Mouse (Mus musculus) ovary, postnatal 36 days (tissue): Measurements from ENCODE around the gene Guk1.
"Not testable (repeated sequence)": the region's sequence is repeated elsewhere in the genome, so short reads cannot be mapped to it uniquely, and the experiment has no call there.

Experiments used
- DNase-seq: peaks from one replicate; pipeline ENCODE4 v3.0.0; 2022; ENCODE audit warnings: low spot score, mixed read lengths

Gene Guk1

GRCm38 (mm10) chr11:59192059-59192386 lies at the start of gene Guk1:
Guk1 (minus strand) TSS chr11:59192212.
- no peak for DNase-seq

DNA sequence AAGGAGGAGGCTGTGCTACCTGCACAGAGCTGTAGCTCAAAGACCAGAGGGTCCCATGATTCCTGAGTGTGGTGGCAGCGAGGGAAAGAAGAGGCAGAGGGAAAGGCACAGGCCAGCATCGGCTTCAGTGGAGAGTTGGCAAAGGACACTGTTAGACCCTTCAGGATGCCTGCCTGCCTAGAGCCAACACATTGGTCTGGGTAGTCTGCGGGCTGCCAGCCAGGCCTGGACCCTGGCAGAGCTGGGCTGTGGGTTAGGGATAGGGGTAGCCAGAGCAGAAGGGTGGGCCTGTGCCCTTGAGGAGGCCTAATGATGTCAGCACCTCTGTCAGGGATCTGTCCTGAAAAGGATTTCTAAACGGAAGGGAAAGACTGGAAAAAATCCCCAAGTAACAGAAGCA lies 47.8 kb upstream of the Guk1 start:
- no peak for DNase-seq

DNA sequence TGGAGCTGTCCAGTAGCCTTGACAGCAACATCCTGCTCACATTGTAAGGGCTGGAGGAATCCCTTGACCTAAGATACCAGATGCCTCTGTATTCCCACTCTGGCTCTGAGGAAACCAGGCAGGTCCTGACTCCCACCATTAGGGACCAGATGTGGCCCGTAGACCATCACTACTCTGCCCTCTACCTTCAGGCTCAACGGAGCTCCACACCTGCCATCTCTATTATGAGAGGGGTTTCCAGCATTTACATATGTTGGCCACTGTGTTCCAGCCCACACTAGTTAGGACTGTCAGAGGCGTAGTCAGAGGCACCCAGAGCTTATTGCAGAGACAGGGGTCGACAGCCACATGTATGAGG lies 47.4 kb upstream of the Guk1 start:
- no peak for DNase-seq

DNA sequence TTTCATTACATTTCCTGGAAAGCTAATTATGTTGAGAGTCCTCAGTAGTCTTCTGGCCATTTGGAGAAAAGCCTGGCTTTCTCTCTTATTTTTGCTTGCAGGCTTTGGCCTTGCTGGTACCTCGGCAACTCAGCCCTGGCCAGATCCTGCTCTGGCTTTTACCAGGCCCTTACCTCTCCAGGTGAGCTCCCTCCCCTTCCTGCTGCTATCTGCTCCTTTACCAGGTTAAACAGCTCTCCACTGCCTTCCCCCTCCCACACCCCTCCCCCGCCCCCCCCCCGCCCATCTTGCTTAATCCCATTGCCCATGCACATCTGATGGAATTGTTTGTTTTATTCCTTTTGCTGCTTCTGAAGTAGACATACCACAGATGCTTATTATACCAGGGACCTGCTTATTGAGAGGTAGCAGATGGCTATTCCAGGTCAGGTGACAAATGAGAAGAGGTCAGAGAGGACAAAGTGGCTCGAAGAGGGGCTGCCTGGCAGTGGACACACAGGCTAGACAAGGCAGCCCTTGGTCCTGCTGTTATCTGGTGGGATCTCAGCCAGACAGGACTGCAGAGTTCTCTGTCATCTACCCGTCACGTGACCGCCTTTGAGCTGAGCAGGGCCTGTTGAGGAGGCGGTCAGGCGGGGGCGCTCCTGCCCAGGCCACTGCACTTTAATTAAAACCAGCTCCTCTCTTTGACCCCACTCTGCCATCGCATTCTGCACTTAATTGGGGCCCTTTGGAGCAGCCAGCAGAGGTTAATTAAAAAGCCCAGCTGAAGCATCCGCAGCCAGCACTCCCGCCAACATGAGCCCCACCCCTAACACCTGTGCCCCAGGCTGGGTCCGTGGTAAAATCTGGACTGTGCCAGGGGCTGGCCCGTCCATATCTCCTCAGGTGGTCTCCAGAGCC lies 46.8 kb upstream of the Guk1 start:
- peak; percentile 79 for DNase-seq

DNA sequence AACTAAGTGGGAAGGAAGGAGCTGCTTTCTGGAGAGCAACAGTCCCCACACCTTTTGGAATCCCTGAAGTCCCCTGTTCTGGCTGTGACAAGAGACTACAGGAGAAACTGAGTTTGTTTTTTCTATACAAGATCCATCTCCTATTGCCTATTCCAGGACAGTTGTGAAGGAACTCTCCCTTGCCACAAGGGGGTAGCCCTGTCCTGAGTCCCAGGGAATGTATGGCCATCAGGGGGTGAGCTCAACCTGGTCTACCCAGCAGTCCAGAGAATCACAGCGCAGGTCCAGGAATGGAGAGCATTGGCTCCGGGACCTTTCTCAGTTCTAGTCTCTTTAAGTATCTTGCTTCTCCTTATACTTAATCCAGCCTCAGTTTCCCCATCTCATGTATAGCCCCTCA lies 40.8 kb upstream of the Guk1 start:
- no peak for DNase-seq

GRCm38 (mm10) chr11:59230144-59230760 lies 38.2 kb upstream of the Guk1 start:
- DNase-seq: peak; percentile 69

GRCm38 (mm10) chr11:59228122-59228953 lies 36.3 kb upstream of the Guk1 start, which contains the start of gene Arf1:
Arf1 (minus strand) TSS chr11:59228270.
- peak; percentile 98 for DNase-seq

DNA sequence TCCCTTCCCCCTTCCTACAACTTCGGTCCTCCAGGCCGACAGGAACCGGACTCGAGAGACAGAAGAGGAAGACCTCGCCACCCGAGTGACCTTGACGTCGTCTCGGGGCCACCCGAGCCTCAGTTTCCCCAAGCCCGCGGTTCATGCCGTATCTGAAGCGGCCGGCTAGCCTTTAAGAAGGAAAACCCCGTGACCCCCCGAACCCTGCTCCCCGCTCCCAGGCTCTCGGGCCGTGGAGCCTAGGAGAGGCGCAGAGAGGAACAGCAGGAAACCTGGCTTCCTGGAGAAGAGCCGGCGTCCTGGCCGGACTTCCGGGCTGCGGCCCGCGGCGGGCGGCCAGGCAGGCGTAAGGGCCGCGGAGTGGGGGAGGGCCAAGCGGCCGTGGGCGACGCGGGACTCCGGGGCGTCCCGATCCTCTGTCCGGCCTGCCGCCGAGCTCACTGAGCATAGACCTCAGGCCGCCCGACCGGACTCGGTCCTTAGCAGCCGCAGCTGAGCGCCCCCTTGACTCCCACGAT lies 35.7 kb upstream of the Guk1 start:
- DNase-seq: no peak

DNA sequence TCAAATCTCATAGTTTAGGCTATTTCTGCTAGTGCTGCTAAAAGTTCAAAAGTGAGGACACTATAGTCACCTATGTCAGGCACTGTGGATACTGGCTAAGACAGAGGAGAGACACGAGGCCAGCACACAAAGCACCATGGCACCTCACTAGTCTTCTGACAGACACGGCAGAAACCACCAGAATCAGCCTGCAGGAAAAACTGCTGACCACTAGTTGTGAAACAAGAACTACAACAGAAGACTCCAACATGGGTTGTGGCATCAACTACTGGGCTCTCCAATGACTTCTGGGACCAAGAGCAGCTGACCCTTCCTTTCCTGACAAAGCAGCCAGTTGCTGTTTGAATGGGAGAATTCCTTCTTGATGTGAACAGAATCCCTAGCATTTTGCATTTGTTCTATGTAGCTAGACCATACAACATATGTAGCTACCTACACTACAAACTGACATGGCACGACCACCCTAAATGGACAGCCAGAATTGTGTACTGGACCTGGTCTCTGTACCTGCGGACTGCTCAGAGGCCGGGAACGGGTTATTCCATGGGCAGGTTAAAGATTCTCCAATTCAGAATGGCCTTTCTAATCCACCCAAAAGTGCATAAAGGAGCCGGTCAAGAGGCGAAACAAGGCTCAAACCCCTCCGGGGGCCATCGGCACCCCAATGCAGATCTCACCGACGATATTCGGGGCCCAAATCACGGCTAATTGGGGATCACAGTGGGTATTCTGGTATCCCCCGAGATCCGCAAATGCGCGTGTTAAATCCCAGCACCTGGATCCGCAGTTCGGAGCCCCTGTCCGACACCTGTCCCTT lies 35.0 kb upstream of the Guk1 start:
- no peak for DNase-seq

DNA sequence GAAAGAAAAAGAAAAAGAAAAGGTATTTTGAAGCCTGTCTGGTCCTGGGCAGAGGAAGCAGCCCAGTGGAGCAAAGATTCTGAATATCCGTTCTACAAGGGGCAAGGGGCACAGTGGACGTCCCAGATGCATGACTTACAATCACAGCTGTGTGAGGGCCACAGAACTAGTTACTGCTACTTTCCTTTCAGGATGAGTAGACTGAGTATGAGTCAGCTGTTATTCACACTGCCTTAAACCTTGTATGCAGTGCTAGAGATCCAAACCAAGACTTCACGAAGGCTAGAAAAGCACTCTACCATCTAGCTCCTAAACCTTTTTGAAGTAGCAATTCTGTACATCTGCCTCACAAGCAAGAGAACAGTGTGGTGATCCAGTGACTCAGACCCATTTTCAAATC lies 34.2 kb upstream of the Guk1 start:
- no peak for DNase-seq

- no peak for DNase-seq
These were observed 33.2 kb upstream of the Guk1 start for GRCm38 (mm10) chr11:59225167-59225566.

GRCm38 (mm10) chr11:59224470-59224869 lies 32.5 kb upstream of the Guk1 start:
- DNase-seq: no peak

DNA sequence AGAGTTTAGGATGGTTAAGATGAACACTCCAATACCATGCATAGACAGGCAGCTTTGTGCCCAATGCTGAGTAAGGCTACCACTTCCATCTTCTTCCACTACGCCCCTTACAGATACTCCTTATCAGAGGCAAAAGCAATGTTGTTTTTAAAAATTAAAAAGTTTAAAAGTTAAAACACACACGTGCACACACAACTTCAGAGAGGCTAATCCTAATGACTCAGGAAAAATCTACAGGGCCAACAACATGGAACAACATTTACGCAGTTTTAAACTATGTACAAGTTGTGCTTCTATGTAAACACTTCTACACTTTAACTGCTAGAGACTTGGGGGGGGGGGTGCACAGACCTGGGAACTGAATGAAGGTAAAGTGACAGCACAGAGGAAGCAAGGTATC lies 32.0 kb upstream of the Guk1 start:
- DNase-seq: no peak

GRCm38 (mm10) chr11:59222306-59222705 lies 30.3 kb upstream of the Guk1 start:
- no peak for DNase-seq

DNA sequence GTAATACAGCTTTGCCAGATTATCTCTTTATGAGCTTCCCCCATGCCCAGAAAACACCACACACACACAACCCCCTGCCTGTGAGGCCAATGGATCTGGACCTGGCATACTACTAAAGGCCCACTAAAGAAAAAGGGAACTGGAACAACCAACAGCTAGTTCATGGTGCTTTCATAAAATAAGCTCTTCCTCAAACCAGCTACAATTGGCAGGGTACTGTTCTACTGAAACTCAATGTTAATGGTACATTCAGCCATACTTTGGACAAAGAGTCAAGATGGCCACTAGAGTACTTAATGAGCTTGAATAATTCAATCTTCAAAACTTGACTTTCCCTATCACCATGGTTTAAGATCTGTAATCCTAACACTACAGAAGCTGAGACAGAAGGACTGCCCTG lies 29.6 kb upstream of the Guk1 start:
- DNase-seq: no peak

DNA sequence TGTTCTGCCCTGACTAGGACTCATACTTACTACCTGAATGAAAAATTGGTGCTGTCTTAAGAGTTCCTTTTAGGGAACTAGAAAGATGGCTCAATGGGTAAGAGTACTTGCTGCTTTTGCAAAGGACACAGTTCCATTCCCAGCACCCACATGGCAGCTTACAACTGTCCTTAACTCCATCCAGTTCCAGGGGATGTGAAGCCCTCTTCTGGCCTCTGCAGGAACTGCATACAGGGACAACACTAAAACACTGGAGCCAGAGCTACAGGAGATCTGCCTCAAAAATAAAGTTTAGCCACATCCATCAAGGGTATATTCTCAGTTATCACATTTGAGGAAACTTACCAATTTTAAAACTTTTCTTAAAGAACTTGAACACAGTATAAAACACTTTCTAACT lies 27.1 kb upstream of the Guk1 start:
- DNase-seq: peak; percentile 14

- DNase-seq: no peak
These were observed 26.5 kb upstream of the Guk1 start for GRCm38 (mm10) chr11:59218389-59218998.

DNA sequence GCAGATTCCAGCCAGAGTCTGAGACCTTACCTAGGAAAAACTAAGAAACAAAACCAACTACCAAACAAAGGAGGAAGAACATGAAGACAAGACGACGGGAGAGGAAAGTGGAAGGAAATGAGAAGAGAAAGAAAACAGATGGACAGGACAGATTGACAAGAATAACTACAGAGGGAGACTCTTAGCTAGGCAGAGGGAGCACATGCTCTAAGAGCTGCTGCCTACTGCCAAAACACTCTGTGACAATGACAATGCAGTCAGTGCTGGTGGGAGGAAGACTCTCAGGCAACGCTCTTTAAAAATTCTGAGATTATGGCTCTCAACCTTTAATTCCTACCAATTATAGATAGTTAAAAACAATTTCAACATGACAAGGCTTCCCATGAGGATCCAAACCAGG lies 24.9 kb upstream of the Guk1 start:
- DNase-seq: no peak

GRCm38 (mm10) chr11:59212892-59213494 lies 21.0 kb upstream of the Guk1 start:
- DNase-seq: no peak

DNA sequence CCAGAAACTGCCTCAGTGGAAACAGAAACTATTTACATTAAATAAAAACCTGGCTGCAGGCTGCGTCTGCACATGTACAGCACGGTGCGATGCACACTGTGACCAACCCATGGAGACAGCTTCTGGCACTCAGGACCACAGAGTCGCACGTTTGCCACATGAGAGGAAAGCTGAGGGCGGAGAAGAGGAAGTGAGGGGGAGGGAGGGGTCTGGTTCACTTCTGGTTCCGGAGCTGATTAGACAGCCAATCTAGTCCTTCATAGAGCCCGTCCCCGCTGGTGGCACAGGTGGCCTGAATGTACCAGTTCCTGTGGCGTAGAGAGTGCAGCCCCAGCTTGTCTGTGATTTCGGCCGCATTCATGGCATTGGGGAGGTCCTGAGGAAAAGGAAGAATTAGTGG lies 20.3 kb upstream of the Guk1 start:
- DNase-seq: not testable (repeated sequence)

- not testable (repeated sequence) for DNase-seq
These were observed 19.5 kb upstream of the Guk1 start for GRCm38 (mm10) chr11:59211561-59211960.
